Mouse (Mus musculus) forebrain, embryonic 14.5 days (tissue): ENCODE measurements at regions not wholly inside any gene's neighbourhood (a gene's known extent, or its start where the extent isn't known, plus 50 kb on each side); places are given as distances from the start of the nearest gene placed in this dataset.

Experiments
- ATAC-seq: fragments of 200-750 bp; cut with Nextera tagmentation; 2 replicates; pipeline ENCODE4 v1.8.0; 2017; ENCODE audit warnings: mild to moderate bottlenecking, moderate library complexity
- DNase-seq: peaks from one replicate; pipeline ENCODE4 v3.0.0-alpha.2; 2015; ENCODE audit warnings: low spot score
- H3K27ac ChIP-seq: fragments of 300-500 bp; sonication (generic); 2 replicates; pipeline ENCODE4 v1.5.1; 2014; ENCODE audit warnings: low read depth, mild to moderate bottlenecking, control low read depth, low read length, moderate library complexity
- H3K27me3 ChIP-seq: fragments of 300-500 bp; sonication (generic); replicated peaks from 2 replicates; pipeline ENCODE4 v1.6.1; 2014; ENCODE audit warnings: low read length, control low read depth, mixed read lengths; ENCODE audit not compliant: control insufficient read depth, insufficient read depth
- H3K36me3 ChIP-seq: fragments of 300-500 bp; sonication (generic); 2 replicates; pipeline ENCODE4 v1.6.1; 2014; ENCODE audit warnings: low read length, control low read depth; ENCODE audit not compliant: control insufficient read depth, insufficient read depth
- H3K4me1 ChIP-seq: fragments of 300-500 bp; sonication (generic); 2 replicates; pipeline ENCODE4 v1.6.1; 2014; ENCODE audit warnings: antibody characterized with exemption, low read length, control low read depth; ENCODE audit not compliant: control insufficient read depth, insufficient read depth
- H3K4me2 ChIP-seq: fragments of 300-500 bp; sonication (generic); 2 replicates; pipeline ENCODE4 v1.6.1; 2014; ENCODE audit warnings: mild to moderate bottlenecking, control low read depth, low read length
- H3K4me3 ChIP-seq: fragments of 300-500 bp; sonication (generic); 2 replicates; pipeline ENCODE4 v1.5.1; 2014; ENCODE audit warnings: low read depth, low read length, control low read depth
- H3K9ac ChIP-seq: fragments of 300-500 bp; sonication (generic); 2 replicates; pipeline ENCODE4 v1.6.1; 2014; ENCODE audit warnings: mild to moderate bottlenecking, low read length, control low read depth, moderate library complexity
- H3K9me3 ChIP-seq: fragments of 300-500 bp; sonication (generic); replicated peaks from 2 replicates; pipeline ENCODE4 v1.6.1; 2016; ENCODE audit warnings: low read length, control low read depth, mixed read lengths; ENCODE audit not compliant: control insufficient read depth
- WGBS: fragments of 180-500 bp; shearing (Covaris S2); extraction: QIAGEN DNeasy Blood & Tissue Kit; methylation state at CpG from one replicate; pipeline ENCODE4 v1.1.7; 2014; 5-methylcytosine and 5-hydroxymethylcytosine counted together

DNA sequence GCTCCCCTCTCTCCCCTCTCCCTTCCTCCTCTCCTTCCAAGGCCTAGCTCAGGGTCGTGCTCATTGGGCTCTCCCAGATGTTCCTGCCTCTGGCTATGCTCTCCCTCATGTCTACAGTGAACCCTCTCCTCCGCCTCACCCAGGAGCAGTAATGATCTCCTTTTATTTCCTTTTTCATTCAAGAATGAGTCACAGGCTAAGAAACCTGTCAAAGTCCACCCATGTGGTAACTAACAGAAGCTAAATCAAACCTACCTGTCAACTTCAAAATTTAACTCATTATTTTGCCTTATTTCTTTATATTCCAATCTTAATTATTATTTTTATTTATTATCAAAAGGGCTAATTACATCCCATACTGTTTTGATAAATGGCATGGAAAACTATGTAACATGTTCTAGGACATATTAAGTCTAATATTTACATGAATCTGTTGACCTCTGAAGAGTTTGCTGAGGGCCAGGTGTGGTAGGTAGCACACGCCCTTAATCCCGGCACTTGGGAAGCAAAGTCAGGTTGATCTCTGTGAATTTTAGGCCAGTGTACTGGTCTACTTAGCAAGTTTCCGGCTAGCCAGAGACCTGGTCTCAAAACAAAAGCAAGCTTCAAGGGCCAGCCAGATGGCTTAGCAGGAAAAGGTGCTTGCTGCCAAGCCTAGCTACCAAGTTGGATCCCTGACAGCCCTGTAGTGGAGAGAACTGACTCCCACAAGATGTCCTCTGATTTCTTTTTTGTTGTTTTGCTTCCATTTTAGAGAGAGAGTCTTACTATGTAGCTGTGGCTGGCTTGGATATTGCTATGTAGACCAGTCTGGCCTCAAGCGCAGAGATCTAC lies 51.9 kb upstream of the Slc16a1 start:
- Histone ChIP-seq H3K9me3 (no peaks in the 10 kb centered on the region), H3K4me2 (no peak overlapping the region), H3K4me3 (no peak overlapping the region), H3K9ac (no peak overlapping the region), H3K4me1 (no peaks in the 10 kb centered on the region), H3K27me3 (no peaks in the 10 kb centered on the region), H3K27ac (no peak overlapping the region), H3K36me3 (no peaks in the 10 kb centered on the region)
- ATAC-seq = no peak
- peak; percentile 30 for DNase-seq
- 87% methylated on average over 6 of the region's 6 CpGs for WGBS

DNA sequence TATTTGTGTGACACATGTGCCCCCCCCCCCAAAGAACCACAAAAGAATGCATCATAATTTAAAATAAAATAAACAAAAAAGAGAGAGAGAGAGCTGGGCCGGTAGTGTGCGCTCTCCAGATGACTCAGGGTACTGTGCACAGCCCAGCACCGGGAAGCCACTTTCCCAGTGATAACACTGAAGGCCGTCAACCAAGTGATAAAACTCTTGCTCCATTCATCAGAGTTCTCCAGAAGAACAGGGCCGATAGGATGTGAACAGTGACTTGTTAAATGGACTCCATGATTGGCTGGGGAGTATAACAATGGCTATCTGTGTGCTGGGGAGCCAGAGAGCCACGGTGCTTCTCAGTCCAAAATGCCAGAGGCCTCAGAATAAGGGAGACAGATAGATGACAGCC lies 53.2 kb upstream of the Slc16a1 start:
- H3K36me3 ChIP-seq = no peaks in the 10 kb centered on the region
- no peaks in the 10 kb centered on the region for H3K4me1 ChIP-seq
- H3K4me3 ChIP-seq = no peak overlapping the region
- H3K9me3 ChIP-seq = no peaks in the 10 kb centered on the region
- 69% methylated on average over 6 of the region's 6 CpGs for WGBS
- no peak for DNase-seq
- no peak overlapping the region for H3K27ac ChIP-seq
- no peaks in the 10 kb centered on the region for H3K27me3 ChIP-seq
- no peak for ATAC-seq
- H3K9ac ChIP-seq = no peak overlapping the region
- no peak overlapping the region for H3K4me2 ChIP-seq

DNA sequence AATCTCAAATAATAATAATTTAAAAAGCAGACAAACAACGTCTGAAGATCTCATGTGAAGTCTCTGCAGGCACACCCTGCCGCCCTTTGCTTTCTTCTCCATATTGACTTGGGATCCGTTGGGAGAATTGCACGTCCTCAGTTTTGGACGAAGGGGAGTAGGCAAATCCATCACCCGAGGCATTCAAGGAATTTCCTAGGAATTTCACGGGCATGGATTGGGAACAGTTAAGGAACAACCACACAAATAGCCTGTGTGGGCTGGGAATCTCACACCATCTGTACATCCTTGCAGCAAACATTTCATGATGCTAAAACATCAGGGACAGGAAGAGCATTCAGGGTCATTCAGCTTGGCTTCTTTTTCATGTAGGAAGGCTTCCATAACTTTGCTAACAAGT lies 55.2 kb upstream of the Slc16a1 start:
- no peak for ATAC-seq
- H3K36me3 ChIP-seq = no peaks in the 10 kb centered on the region
- no peak for DNase-seq

DNA sequence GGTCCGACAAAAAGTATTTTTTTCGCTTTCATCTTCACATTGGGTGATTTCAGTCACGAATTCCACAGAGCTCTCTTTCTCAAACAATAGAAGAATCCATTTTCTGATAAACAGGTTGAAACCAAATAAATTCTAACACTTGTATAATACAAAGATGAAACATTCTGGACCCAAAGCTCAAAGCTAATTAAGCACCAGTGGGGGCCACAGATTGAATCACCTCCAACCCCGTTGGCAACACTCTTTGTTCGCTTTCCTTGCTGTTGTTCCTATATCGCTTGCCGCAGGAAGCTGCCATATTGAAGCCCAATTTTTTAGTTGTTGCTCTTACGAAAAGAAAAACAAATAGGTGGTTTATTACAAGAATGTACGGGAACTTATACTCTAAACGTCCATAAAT lies 55.9 kb upstream of the Slc16a1 start:
- DNase-seq (no peak), ATAC-seq (no peak)
- Histone ChIP-seq H3K36me3 (no peaks in the 10 kb centered on the region), H3K4me3 (no peak overlapping the region), H3K9me3 (no peaks in the 10 kb centered on the region), H3K27ac (no peak overlapping the region), H3K4me1 (no peaks in the 10 kb centered on the region), H3K9ac (no peak overlapping the region), H3K27me3 (no peaks in the 10 kb centered on the region), H3K4me2 (no peak overlapping the region)
- WGBS = 94% methylated on average over 10 of the region's 10 CpGs

More for the DNA sequence above, 55.2 kb upstream of the Slc16a1 start:
- H3K4me3 ChIP-seq = no peak overlapping the region
- no peak overlapping the region for H3K4me2 ChIP-seq
- no peaks in the 10 kb centered on the region for H3K4me1 ChIP-seq
- no peaks in the 10 kb centered on the region for H3K9me3 ChIP-seq
- no peak overlapping the region for H3K27ac ChIP-seq
- WGBS = 87% methylated on average over 7 of the region's 7 CpGs
- H3K9ac ChIP-seq = no peak overlapping the region
- no peaks in the 10 kb centered on the region for H3K27me3 ChIP-seq

DNA sequence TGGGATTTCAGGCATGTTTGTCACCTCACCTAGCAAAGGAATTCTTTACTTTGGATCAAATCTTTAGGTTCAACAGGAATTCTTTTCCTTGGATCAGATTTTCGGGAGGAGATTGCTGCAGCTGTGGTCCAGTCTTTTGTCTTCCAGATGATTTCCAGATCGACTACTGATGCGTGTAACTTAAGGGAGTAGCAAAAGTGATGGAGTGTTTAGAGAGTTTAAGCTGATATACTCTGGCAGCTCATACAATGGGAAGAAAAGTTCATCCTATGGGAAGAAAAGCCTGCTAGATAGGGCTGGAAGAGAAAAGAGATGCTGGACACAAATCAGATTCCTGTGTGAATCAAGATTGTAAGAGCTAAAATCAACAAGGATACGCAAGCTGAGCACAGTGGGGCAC lies 59.3 kb upstream of the Slc16a1 start:
- Histone ChIP-seq H3K4me3 (no peak overlapping the region), H3K9ac (no peak overlapping the region), H3K36me3 (no peaks in the 10 kb centered on the region), H3K27ac (no peak overlapping the region), H3K4me1 (no peaks in the 10 kb centered on the region), H3K9me3 (no peaks in the 10 kb centered on the region), H3K4me2 (no peak overlapping the region), H3K27me3 (no peaks in the 10 kb centered on the region)
- no peak for DNase-seq
- ATAC-seq = no peak
- 46% methylated on average over 4 of the region's 4 CpGs for WGBS

DNA sequence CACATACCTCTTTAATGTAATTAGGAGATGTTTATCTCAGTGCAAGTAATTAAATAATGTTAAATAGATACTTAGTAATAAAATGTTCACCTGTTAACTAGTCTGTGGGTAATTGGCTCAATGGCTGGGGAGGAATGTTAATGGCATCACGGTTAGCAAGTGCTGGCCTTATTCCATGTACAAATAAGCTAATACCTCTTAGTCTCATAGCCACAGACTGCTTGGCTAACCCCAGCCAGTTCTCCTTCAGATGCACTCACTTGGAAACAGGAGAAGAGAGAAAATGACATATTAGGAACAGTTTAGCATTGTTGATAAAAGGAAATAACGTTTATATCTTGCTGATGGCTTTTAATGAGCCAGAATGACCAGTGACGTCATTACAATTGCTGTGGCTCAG lies 60.1 kb upstream of the Slc16a1 start:
- Histone ChIP-seq H3K9ac (no peak overlapping the region), H3K36me3 (no peaks in the 10 kb centered on the region), H3K4me3 (no peak overlapping the region), H3K27me3 (no peaks in the 10 kb centered on the region), H3K4me2 (no peak overlapping the region), H3K4me1 (no peaks in the 10 kb centered on the region), H3K9me3 (no peaks in the 10 kb centered on the region), H3K27ac (no peak overlapping the region)
- WGBS = 15% methylated on average over 3 of the region's 3 CpGs
- DNase-seq (peak; percentile 22), ATAC-seq (no peak)

DNA sequence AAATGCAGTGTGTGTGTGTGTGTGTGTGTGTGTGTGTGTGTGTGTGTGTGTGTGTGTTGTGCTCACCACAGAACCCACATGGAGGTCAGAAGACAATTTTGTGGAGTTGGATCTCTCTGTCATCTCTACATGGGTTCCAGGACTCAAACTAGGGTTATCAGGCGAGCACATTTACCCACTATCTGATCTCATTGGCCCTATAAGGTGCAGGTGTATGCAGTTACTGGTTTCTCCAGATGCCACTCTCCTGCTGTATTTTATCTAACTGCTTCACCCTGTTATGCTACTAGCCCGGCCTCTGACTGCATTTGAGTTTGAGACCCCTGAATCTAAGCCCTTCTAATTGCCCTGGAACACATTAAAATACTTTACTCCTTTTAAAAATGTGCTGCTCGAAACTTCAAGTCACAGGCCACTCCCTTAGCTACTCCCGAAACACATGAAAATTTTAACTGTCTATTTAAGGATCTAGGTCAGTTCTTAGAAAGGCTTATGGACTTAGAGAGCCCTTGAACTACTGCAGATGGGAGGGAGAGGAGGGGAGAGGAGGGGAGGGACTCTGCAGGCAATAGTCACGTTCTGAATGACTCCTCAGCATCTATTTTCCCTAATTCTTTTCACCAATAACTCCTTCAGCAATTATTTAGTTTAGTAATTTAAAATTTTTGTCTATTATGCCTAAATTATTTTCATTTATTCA lies 61.1 kb upstream of the Slc16a1 start:
- DNase-seq (no peak), ATAC-seq (no peak)
- 68% methylated on average over 5 of the region's 5 CpGs for WGBS
- no peak overlapping the region for H3K4me2 ChIP-seq
- H3K9ac ChIP-seq = no peak overlapping the region
- no peaks in the 10 kb centered on the region for H3K4me1 ChIP-seq
- no peak overlapping the region for H3K4me3 ChIP-seq
- no peak overlapping the region for H3K27ac ChIP-seq
- H3K9me3 ChIP-seq = no peaks in the 10 kb centered on the region
- no peaks in the 10 kb centered on the region for H3K36me3 ChIP-seq
- H3K27me3 ChIP-seq = no peaks in the 10 kb centered on the region

DNA sequence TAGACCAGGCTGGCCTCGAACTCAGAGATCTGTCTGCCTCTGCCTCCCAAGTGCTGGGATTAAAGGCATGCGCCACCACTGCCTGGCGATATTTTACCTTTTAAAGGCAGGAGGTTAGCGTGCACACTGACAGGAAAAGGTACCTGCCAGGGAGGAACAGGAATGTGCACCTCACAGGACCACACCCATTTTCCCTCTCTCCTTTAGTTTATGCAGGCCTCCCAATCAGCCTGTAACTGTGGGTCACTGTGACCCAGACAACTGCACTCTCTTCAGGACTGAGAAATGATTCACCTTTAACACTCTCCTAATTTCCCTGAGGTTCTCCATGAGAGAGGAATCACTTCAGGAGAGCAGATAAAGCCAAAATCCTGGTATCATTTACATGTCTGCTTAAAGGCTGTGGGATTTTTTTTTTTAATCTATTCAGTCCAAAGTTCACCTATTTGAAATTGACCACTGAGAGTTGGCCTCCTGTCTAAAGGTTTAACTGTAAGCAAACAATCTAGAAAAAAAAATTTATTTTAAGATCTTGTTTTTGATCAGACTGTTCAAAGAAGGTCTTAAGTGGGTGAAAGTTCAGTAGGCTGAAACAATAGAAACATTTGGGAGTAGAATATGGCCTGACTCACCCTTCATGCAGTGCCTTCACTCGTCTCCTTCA lies 61.7 kb upstream of the Lrig2 start:
- no peak for DNase-seq
- H3K4me3 ChIP-seq = no peak overlapping the region
- H3K4me1 ChIP-seq = no peaks in the 10 kb centered on the region
- H3K27ac ChIP-seq = no peak overlapping the region
- WGBS = 87% methylated on average over 5 of the region's 5 CpGs
- no peak overlapping the region for H3K4me2 ChIP-seq
- no peaks in the 10 kb centered on the region for H3K27me3 ChIP-seq
- ATAC-seq = no peak
- no peak overlapping the region for H3K9ac ChIP-seq
- H3K9me3 ChIP-seq = no peaks in the 10 kb centered on the region
- H3K36me3 ChIP-seq = no peaks in the 10 kb centered on the region
